Mouse (Mus musculus) thymus, postnatal 36 days (tissue): Measurements from ENCODE around the gene Htr1d.

Source experiments
- DNase-seq, 2 experiments: peaks; one replicate each; pipeline ENCODE4 v3.0.0; 2022; ENCODE audit warnings: mixed read lengths in 2 of 2

The Htr1d gene

GRCm38 (mm10) chr4:136452792-136453191, 29.5 kb downstream of the Htr1d start:
- DNase-seq = no peak

- DNase-seq = peak; percentile 60 to 63
Measured at GRCm38 (mm10) chr4:136454850-136455260, 31.5 kb downstream of the Htr1d start.

GRCm38 (mm10) chr4:136456516-136457218, 33.3 kb downstream of the Htr1d start:
- no peak for DNase-seq

DNA sequence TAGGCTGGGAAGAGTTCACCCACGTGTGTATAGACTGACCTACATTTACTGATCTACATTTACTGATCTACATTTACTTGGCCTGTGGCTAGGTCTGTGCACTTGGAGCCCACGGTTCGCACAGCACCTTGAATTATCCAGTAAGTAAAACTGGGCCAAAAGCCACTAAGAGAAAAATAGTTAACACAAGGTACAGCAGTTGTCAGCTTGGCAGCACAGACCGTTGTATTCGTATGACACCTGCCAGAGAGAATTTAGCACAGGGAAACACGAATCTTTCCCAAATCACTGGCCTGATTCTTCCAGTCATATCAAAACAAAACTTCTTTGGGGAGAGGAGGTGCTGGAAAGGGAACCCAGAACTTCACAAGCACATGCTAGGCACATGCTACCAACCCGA, 35.0 kb downstream of the Htr1d start:
- no peak for DNase-seq

- DNase-seq = no peak
Measured at GRCm38 (mm10) chr4:136459210-136459609, 35.9 kb downstream of the Htr1d start.

- no peak for DNase-seq
Measured at GRCm38 (mm10) chr4:136461206-136461605, 37.9 kb downstream of the Htr1d start.

DNA sequence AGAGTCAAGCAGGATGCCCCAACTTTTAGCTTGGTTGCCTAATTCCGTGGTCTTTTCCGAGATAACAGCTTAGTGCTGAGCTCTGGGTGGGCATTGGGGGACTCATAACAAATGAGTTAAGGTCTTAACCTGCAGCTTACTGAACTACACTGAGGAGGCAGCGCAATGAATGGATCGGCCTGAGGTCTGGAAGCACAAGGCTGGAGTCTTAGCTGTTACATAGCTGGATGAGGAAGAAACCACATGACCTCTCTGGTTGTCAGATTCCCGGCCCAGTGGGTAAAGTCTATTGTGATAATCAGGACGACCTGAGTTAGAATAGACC, 38.4 kb downstream of the Htr1d start:
- no peak for DNase-seq

DNA sequence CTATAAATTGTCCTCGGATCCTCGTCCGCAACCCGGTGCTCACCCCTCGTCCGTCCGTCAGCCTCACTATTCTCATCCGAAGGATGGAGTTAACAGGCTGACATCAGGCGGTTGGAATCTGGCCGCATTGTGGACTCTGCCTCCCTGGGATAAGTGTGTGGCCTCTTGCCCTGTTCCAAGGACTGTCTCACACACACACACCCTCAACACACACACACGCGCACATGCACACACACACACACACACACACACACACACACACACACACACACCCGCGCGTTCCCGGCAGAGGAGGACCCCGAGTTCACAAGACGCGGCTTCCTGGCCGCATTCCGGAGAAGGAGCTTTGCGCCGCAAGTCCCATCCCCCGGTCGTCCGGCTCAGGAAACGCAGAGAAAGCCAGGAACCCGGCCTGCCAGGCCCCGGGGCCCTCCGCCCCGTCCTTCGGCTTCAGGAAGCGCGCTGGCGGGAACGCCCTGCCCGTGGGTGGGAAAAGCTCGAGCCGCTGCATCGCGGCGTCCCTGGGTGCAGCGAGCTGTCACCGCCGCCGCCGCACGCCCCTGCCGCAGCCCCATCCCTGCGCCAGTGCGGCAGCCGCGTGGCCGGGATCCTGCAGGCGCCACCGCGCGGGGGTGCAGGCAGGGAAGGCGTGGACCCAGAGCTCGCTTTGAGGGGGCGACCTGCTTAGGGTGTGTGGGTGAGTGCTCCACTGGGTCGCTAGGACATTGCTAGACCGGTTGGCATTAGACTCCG, 38.9 kb downstream of the Htr1d start, which contains the start of gene 6030445D17Rik:
6030445D17Rik (plus strand) TSS at position 165 of the 753 bp plus-strand sequence.
- peak; percentile 43 to 46 for DNase-seq

DNA sequence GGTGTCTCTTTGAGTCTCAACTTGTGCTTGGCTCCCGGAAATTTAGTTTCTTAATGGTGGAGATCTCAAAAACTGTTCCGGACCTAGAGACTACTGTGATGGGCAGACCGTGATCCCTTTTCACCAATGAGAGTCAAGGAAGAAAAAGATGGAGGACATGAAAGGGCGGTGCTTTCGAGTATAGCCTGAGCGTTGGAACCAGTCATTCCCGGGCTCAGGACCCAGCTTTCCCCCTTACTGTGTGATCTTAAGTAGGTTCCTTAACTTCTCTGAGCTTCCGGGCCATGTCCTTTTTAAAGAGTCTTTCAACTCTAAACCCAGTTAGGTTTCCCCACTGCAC, 39.5 kb downstream of the Htr1d start:
- DNase-seq = no peak

DNA sequence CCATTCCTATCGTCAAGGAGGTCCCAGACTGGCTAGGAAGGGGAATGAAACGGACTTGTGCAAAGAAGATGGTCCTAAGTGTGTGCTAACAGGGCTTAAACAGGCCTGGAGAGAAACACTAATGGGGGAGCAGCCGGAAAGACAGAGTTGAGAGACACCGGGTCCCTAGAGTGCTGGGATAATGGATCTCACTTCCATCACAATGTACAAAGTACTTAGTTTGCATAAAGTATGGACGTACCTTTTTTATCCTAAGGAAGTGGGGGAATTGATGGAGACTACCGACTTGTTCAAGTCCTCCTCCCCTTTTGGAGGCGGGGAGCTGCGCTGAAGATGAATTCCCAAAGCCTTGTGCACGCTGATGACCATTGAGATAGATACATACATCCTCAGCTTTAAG, 40.1 kb downstream of the Htr1d start:
- no peak for DNase-seq

DNA sequence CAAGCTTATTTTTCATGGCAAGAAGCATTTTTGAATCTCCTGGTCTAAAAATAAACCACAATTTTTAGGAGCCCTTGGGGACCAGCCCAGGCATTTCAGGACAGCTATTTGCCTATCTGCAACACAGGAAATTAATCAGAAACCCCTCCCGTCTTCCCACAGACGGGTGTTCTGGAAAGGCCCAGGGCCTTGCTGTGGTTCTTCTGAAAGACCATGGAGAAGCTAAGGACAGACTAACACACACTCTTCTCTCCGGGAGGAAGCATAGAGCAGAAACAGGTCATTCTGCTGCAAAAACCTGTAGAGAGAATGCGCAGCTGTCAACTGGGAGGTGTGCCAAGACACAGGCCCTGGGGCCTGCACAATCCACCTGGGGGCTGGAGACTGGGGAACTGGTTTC, 42.9 kb downstream of the Htr1d start:
- DNase-seq = no peak

DNA sequence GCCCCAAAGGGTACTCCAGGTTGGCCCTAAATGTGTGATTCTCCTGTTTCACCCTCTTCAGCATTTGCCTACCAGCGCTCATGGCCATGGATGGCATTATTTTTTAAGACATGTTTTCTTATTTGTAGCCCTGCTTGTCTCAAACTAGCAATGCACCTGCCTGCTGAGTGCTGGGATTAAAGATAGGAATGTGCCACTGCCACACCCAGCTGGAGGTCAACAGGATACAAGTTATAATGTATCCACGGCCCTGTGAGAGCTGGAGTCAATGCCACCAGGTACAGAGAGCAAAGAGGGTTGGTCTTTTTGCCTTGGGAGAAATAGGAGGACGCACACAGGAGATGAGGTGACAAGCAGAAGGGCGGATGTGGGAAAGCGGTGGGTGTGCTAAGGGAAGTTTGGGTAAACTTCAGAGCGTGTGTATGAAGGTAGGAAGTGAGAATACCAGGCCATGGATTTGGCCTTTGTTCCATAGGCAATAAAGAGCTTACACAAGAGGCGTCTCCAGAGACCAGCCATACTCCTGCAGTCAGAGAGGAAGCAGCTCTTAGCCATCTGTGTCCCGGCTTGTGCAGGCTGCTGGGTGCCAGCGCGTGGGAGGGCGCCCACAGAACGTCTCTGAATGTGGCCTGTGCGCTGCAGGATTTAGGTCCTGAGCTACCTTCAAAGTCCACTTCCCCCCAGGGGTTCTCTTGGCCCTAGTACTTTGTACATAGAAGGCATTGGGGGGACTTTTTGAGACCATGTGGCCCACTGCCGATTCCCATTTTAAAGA, 45.4 kb downstream of the Htr1d start:
- DNase-seq = peak in 1 of 2 experiments; percentile 16

DNA sequence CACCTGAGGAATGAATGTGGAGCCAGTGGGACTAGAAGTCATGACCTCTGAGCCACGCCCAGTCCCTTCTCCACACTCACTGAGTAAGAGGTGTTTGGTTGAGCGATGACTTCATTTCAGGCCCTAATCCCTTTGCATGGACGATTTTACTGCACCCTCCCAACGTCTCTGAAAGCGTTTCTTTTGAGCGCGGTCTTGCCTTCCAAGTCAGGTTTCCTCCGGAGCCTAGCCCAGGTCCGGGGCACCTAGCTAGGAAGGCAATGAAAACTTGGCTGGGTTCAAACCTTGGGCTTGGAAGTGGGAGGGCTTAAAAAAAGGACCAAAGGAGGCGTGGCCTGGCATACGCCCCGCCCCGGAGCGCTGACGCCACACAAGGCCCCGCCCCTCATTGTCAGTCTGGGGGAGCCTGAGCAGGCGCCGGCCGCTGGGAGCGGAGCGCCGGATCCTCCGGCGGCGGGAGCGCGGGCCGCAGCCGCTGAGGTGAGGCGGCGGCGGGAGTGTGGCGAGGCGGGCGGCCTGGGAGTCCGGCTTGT, 46.1 kb downstream of the Htr1d start, which contains the start of gene Luzp1:
Luzp1 (plus strand) TSS at position 391 of the 533 bp plus-strand sequence.
- peak; percentile 87 to 90 for DNase-seq

- no peak for DNase-seq
Measured at GRCm38 (mm10) chr4:136469941-136470346, 46.6 kb downstream of the Htr1d start.

- peak; percentile 32 for DNase-seq
Measured at GRCm38 (mm10) chr4:136470347-136471071, 47.2 kb downstream of the Htr1d start.

DNA sequence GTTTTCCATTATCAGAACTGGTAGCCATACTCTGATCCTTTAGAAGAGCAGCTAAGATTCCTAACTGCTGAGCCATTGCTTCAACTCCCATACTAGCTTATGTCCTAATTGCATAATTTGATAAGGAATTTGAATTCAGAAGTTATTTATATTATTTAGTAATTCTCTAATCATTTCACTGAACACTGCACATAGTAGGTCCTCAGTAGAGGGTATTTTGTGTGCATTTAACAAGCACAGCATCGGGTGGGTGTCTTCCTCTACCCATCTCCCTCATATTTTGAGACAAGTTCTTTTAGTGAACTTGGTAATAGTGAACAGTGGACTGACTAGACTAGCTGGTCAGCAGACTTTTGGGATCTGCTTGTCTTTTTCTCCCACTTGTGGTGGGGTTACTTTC, 53.4 kb downstream of the Htr1d start:
- DNase-seq = no peak

- no peak for DNase-seq
Measured at GRCm38 (mm10) chr4:136486549-136486948, 63.2 kb downstream of the Htr1d start.
